Mouse (Mus musculus) kidney, adult 2 months (tissue): Measurements from ENCODE around the gene Cog5.

Experiments used
- CTCF ChIP-seq: fragments of 200-500 bp; conservative IDR thresholded peaks from 2 replicates; pipeline ENCODE4 v1.5.1; 2011; ENCODE audit warnings: low read depth, mild to moderate bottlenecking, control low read depth, low read length, moderate library complexity, mixed read lengths; ENCODE audit not compliant: insufficient read depth, insufficient read length
- POLR2A ChIP-seq: fragments of 200-500 bp; IDR thresholded peaks from one replicate; pipeline ENCODE4 v1.6.1; 2011; ENCODE audit warnings: low read depth, low read length, control low read depth

GRCm38 (mm10) chr12:31620106-31620505 is 34.6 kb upstream of the Cog5 start:
- no peak for TF ChIP-seq CTCF
- TF ChIP-seq POLR2A, result no peak
